Mouse (Mus musculus): ENCODE measurements around the gene Hipk1. TPM values are rescaled to one million over a fixed set of nuclear protein-coding genes. Genes with fewer than 3 reads are reported as not detected.
"Not testable (repeated sequence)": the region's sequence is repeated elsewhere in the genome, so short reads cannot be mapped to it uniquely, and the experiment has no call there.

Hipk1 gene
- 8.6 and 10.2 TPM in 2 replicates for polyA plus RNA-seq (2015; fragmentation: Nextera tagmentation; extraction: Ambion mirVana)

DNA sequence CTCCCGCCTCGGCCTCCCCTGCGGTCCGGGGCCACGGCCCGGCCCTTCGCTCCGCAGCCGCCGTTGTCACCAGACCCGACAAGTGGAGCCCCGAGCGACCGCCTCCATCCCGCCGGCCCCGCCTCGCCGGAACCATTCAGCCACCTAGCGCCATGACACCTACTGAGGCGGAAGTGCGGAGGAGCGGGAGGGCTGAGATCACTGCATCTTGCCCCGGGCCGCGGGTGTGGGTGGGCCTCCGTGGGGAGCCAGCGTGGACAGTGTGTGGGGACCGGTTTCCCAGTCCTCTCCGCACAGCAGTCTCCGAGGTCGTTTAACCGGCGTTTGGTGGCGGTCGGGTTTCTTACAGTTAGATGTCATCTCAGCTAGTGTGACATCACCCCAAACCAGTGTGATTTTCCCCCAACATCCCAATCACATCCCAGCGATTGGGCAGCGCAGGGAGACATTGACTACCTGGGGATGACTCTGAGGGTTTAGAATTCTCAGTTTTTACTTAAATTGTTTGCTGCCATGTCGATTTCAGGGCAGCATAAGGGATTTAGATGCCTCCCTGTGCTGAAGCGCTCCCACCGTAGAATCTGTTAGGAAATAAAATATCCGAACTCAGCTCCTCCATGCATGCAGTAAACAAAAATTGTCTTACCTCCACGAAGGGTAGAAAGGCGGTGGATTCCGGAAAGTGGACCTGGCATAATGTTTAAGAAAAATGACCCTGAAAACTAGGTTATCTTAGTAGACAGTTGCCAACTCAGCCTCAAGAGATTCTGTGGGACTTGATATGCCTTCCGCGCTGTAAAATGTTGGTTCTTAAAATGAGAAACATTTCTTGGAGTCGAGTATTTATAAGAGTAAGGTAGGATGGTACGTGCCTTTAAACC lies at the start of gene Hipk1:
TSS of gene Hipk1 (minus strand) at position 334 of the 881 bp plus-strand sequence.
- peak within 1 kb of the TSS; percentile 95 for H3K27ac ChIP-seq (replicated peaks)
- peak; percentile 97 for ATAC-seq (ENCODE audit: low FRiP score)
- no peaks in the 10 kb centered on the region for H3K36me3 ChIP-seq
- peak within 1 kb of the TSS; percentile 95 for H3K4me3 ChIP-seq (replicated peaks)
- no peaks in the 10 kb centered on the region for H3K27me3 ChIP-seq (replicated peaks)
- no peaks in the 10 kb centered on the region for H3K9me3 ChIP-seq (replicated peaks)
- H3K4me2 ChIP-seq = peak within 1 kb of the TSS; percentile 84
- 8% methylated on average over 49 of the region's 49 CpGs for WGBS
- peak within 1 kb of the TSS; percentile 96 for H3K9ac ChIP-seq (replicated peaks)
- peaks cover 32% of the 10 kb centered on the region for H3K4me1 ChIP-seq

DNA sequence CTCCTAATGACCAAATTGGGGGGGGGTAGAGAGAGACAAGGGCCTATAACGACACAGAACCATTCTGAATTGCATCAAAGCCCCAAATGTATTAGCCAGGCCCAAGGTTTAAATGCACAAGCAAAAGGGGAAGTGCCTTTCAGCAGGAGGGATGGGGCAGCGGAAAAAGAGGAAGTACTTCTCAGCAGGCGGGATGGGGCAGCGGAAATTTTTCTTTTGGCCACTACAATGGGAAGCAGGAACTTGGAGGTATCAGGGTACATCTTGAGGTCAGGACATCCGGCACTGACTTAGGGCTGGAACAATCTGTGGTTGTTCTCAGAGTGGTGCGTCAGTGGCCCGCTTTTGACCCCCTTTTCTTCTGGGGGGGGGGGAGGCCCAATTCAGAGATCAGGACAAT lies 49.6 kb upstream of the Hipk1 start:
- not testable (repeated sequence) for H3K4me2 ChIP-seq; H3K9ac ChIP-seq (replicated peaks); H3K27ac ChIP-seq (replicated peaks); ATAC-seq (ENCODE audit: low FRiP score); H3K4me1 ChIP-seq; H3K4me3 ChIP-seq (replicated peaks); H3K27me3 ChIP-seq (replicated peaks); H3K36me3 ChIP-seq; H3K9me3 ChIP-seq (replicated peaks)
- 90% methylated on average over 7 of the region's 7 CpGs for WGBS

DNA sequence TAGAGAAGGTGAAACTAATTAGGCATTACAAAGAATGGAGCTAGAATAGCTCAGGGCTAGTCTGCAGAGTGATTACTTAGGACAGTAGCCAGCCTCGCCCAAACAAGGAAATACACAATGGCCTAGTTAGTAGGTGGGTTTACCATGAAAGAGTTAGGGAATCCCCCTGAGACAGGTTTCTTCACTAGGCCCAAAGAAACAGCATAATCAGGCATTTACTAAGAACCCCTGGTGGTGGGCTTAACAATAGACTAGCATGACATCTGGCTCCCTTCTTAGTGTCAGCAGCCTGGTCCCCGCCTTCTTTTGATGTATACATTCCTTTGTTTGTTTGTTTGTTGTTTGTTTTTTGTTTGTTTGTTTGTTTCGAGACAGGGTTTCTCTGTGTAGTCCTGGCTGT lies 48.8 kb upstream of the Hipk1 start:
- H3K27me3 ChIP-seq (replicated peaks); H3K4me1 ChIP-seq; H3K4me2 ChIP-seq; ATAC-seq (ENCODE audit: low FRiP score); H3K4me3 ChIP-seq (replicated peaks); H3K27ac ChIP-seq (replicated peaks); H3K36me3 ChIP-seq; H3K9me3 ChIP-seq (replicated peaks); H3K9ac ChIP-seq (replicated peaks): not testable (repeated sequence)
- WGBS = 71% methylated on average over 3 of the region's 3 CpGs

DNA sequence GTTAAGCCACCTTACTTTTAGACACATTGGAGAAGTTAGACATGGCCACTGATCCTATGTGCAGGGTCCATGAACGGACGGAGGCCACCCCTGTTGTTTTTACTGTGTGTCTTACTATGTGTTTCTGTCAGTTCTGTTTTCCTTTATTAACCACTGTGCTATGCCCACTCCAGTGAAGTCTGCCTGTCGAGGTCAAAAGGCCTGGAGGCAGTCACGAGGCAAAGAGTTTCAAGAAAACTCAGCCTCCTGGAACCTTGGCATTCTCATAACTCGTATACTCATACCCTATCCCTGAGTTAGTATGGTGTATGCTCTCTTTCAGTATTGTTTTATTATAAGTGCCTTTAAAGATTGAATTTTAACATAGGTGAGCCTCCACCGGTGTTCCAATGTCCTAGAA lies 48.3 kb upstream of the Hipk1 start:
- Histone ChIP-seq H3K4me1 (no peaks in the 10 kb centered on the region), H3K9me3 (replicated peaks) (no peaks in the 10 kb centered on the region), H3K27me3 (replicated peaks) (no peaks in the 10 kb centered on the region), H3K9ac (replicated peaks) (no peak overlapping the region), H3K4me3 (replicated peaks) (no peak overlapping the region), H3K27ac (replicated peaks) (no peak overlapping the region), H3K36me3 (no peaks in the 10 kb centered on the region), H3K4me2 (no peak overlapping the region)
- WGBS = 93% methylated on average over 6 of the region's 6 CpGs
- ATAC-seq (ENCODE audit: low FRiP score) = no peak

DNA sequence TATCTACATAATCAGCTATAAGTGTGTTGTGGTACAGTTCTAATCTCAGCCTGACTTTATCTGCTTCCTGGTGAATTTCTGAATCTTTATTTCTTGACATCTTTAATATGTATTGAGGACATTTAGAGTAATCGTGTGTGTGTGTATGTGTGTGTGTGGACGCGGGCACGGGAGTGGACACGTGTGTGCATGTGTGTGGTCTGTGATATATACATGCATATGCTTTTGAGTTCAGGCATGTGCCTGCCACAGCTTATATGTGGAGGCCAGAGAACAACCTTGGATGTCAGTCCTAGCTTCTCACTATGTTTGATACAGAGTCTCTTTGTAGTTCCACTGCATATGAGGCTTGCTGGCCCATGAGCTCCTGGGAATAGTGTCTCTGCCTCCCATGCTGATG lies 45.1 kb upstream of the Hipk1 start:
- Histone ChIP-seq H3K27ac (replicated peaks) (no peak overlapping the region), H3K36me3 (no peaks in the 10 kb centered on the region), H3K9ac (replicated peaks) (no peak overlapping the region), H3K4me2 (no peak overlapping the region), H3K27me3 (replicated peaks) (no peaks in the 10 kb centered on the region), H3K4me1 (no peaks in the 10 kb centered on the region), H3K4me3 (replicated peaks) (no peak overlapping the region), H3K9me3 (replicated peaks) (no peaks in the 10 kb centered on the region)
- WGBS = 95% methylated on average over 5 of the region's 5 CpGs
- ATAC-seq (ENCODE audit: low FRiP score) = no peak

DNA sequence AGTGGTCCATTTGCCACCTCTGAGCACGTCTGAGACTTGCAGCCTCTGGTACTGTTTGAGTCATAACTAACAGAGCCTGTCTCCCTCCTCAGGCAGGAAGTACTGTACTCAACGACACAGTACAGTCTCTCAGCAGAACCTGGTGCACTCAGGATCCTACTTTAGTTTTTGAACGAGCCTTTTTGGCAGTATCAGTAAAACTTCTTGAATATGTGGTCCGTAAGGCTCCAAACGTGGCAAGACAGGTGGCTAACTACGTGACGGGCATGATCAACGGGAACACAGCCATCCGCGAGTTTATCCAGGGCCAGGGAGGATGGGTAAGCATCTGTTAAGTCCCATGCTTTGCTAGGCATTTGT lies 44.6 kb upstream of the Hipk1 start:
- H3K9me3 ChIP-seq (replicated peaks) = no peaks in the 10 kb centered on the region

DNA sequence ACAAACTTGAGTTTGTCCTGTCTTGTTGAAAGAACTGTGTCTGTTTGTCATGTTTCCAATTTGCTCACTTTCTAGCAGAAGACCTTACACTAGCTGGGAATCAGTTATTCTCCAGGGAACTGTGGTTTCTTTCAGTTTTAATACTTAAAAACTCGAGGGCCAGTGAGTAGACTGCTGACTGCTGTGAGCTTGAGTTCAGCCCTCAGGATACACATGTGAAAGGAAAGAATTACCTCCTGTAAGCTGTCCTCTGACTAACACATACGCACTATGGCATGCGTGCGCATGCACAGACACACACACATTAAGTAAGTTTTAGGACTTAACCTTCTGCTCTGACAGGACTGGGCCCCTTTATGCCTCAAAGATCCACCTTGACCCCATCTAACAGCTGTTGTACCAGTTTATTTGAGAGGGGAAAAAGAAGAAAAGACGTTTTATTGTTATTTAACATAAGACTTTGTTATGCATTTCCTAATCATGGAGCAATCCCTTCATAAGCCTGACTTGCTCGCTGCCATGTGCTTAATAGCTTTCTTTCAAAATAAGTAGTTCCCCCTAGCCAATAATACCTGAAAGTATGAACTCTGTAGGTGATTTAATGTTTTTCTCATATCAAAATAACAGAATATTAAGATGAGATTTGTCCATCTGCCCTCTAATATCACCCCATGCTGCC lies 44.0 kb upstream of the Hipk1 start:
- 83% methylated on average over 6 of the region's 6 CpGs for WGBS

More for the DNA sequence above, 44.6 kb upstream of the Hipk1 start:
- 80% methylated on average over 10 of the region's 10 CpGs for WGBS
- Histone ChIP-seq H3K9ac (replicated peaks) (no peak overlapping the region), H3K27ac (replicated peaks) (no peak overlapping the region), H3K27me3 (replicated peaks) (no peaks in the 10 kb centered on the region), H3K4me2 (no peak overlapping the region), H3K4me3 (replicated peaks) (no peak overlapping the region), H3K4me1 (no peaks in the 10 kb centered on the region), H3K36me3 (no peaks in the 10 kb centered on the region)
- ATAC-seq (ENCODE audit: low FRiP score) = no peak

DNA sequence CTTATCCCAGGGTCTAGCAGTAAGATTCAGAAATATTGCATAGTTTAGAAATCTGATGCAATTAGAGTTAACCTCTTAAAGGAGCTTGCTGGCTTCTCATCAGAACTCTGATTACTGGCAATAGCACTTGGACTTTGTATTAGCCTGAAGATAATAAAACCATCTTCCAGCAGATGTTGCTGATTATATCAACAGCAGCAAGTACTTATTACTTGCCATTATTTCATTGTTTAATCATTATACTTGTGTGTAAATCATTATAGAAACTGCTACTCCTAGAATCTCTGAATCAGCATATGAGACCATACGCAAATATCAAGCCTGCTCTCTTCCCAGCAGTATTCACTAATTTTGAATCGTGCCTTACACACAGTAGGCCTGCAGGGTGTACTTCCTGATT lies 42.6 kb upstream of the Hipk1 start:
- H3K4me3 ChIP-seq (replicated peaks) = no peak overlapping the region
- H3K4me1 ChIP-seq = no peaks in the 10 kb centered on the region
- H3K27me3 ChIP-seq (replicated peaks) = no peaks in the 10 kb centered on the region
- H3K9ac ChIP-seq (replicated peaks) = no peak overlapping the region
- H3K36me3 ChIP-seq = no peaks in the 10 kb centered on the region
- no peak overlapping the region for H3K27ac ChIP-seq (replicated peaks)
- ATAC-seq (ENCODE audit: low FRiP score) = no peak
- H3K4me2 ChIP-seq = no peak overlapping the region
- WGBS = 93% methylated on average over 2 of the region's 2 CpGs
- H3K9me3 ChIP-seq (replicated peaks) = no peaks in the 10 kb centered on the region

More for the DNA sequence above, 44.0 kb upstream of the Hipk1 start:
- H3K36me3 ChIP-seq = no peaks in the 10 kb centered on the region
- H3K4me2 ChIP-seq = no peak overlapping the region
- no peaks in the 10 kb centered on the region for H3K9me3 ChIP-seq (replicated peaks)
- H3K27ac ChIP-seq (replicated peaks) = no peak overlapping the region
- no peak for ATAC-seq (ENCODE audit: low FRiP score)
- H3K27me3 ChIP-seq (replicated peaks) = no peaks in the 10 kb centered on the region
- H3K9ac ChIP-seq (replicated peaks) = no peak overlapping the region
- H3K4me3 ChIP-seq (replicated peaks) = no peak overlapping the region
- no peaks in the 10 kb centered on the region for H3K4me1 ChIP-seq

DNA sequence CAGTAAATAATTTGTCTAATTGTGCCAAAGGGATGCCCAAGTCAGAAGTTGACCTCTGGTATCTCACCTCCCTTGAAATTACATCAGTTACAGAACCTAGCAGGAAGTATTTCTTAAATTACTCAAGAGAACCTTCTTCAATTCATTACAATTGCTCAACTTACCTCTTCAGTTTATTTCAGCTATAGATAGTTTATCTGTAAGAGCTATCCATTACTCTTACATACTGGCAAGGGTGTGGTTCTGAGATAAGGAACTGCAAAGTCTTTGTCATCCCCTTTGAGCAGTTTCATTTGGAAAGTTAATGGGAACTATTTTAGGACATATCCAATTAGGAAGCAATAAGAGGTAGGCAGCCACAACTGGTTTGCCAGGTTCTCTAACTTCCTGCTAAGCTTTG lies 41.1 kb upstream of the Hipk1 start, which contains the start of gene Bcl2l15:
TSS of gene Bcl2l15 (plus strand) at position 176 of the 400 bp plus-strand sequence.
- Histone ChIP-seq H3K27me3 (replicated peaks) (no peaks in the 10 kb centered on the region), H3K9me3 (replicated peaks) (no peaks in the 10 kb centered on the region), H3K4me3 (replicated peaks) (no peak within 1 kb of the TSS), H3K4me1 (no peaks in the 10 kb centered on the region), H3K36me3 (no peaks in the 10 kb centered on the region), H3K4me2 (no peak within 1 kb of the TSS), H3K27ac (replicated peaks) (no peak within 1 kb of the TSS), H3K9ac (replicated peaks) (no peak within 1 kb of the TSS)
- no peak for ATAC-seq (ENCODE audit: low FRiP score)

DNA sequence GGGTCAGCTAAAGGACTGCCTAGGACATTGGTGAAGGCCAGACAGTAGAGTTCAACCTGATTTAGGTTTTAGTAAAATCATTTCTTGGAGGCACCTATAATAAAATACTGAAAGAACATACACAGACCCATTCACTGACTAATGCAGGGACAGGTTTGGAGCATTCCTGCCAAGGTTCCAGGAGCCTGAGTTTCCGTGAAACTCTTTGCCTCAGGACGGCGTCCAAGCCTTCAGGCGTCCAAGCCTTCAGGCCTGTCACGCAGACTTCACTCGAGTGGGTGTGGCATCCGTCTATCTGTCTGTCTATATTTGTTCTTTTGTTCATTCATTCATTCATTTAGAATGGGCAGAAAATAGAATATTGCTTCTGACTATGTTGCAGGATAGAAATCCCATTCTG lies 39.8 kb upstream of the Hipk1 start:
- H3K27me3 ChIP-seq (replicated peaks) = no peaks in the 10 kb centered on the region
- no peak overlapping the region for H3K9ac ChIP-seq (replicated peaks)
- no peak overlapping the region for H3K4me3 ChIP-seq (replicated peaks)
- no peak overlapping the region for H3K27ac ChIP-seq (replicated peaks)
- no peaks in the 10 kb centered on the region for H3K4me1 ChIP-seq
- H3K4me2 ChIP-seq = no peak overlapping the region
- no peaks in the 10 kb centered on the region for H3K9me3 ChIP-seq (replicated peaks)
- WGBS = 85% methylated on average over 7 of the region's 7 CpGs
- no peaks in the 10 kb centered on the region for H3K36me3 ChIP-seq
- no peak for ATAC-seq (ENCODE audit: low FRiP score)

DNA sequence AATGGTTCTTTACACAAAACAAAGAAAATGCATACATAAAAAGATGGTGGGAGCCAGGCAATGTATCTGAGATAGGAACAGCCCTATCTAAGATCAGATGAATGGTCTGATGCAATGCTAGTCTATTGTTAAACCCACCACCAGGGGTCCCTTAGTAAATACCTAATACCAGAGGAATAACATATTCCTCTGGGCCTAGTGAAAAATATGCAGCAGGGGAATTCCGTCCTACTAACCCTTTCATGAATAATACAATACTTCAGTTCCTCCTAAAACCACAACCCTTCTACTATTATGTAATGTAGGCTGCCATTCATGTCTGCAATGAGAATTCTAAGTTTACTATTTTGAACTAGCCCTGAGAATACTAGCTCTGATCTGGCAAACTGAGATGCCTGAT lies 39.3 kb upstream of the Hipk1 start:
- H3K27me3 ChIP-seq (replicated peaks); ATAC-seq (ENCODE audit: low FRiP score); H3K4me3 ChIP-seq (replicated peaks); H3K4me2 ChIP-seq; H3K9ac ChIP-seq (replicated peaks); H3K9me3 ChIP-seq (replicated peaks); H3K27ac ChIP-seq (replicated peaks); H3K4me1 ChIP-seq; H3K36me3 ChIP-seq: not testable (repeated sequence)
- 54% methylated on average over 1 of the region's 1 CpGs for WGBS

DNA sequence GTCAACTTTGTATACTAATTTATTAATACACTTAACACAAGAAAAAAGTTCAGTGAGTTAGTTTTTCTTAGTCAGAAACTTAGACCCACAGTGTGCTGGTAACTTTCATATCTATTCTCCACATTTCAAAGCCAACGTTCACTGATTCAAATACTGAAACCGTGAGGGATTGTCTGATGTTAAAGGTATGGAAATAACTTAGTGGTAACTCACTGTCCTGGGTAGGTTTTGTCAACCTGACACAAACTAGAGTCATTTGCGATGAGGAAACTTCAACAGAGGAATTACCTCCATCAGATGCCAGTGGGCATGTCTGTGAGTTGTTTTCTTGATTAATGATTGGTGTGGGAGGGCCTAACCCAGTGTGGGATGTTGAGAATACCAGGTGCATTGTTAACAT lies 37.7 kb upstream of the Hipk1 start:
- Histone ChIP-seq H3K4me1 (no peaks in the 10 kb centered on the region), H3K4me3 (replicated peaks) (no peak overlapping the region), H3K9ac (replicated peaks) (no peak overlapping the region), H3K36me3 (no peaks in the 10 kb centered on the region), H3K27ac (replicated peaks) (no peak overlapping the region), H3K9me3 (replicated peaks) (no peaks in the 10 kb centered on the region), H3K4me2 (no peak overlapping the region), H3K27me3 (replicated peaks) (no peaks in the 10 kb centered on the region)
- WGBS = 91% methylated on average over 3 of the region's 3 CpGs
- no peak for ATAC-seq (ENCODE audit: low FRiP score)
